Mouse (Mus musculus): Measurements from ENCODE around the gene Olfr374. TPM values are rescaled to one million over a fixed set of nuclear protein-coding genes. Genes with fewer than 3 reads are reported as not detected.

Olfr374 gene
- polyA plus RNA-seq, 1 experiment: 0.37 TPM

DNA sequence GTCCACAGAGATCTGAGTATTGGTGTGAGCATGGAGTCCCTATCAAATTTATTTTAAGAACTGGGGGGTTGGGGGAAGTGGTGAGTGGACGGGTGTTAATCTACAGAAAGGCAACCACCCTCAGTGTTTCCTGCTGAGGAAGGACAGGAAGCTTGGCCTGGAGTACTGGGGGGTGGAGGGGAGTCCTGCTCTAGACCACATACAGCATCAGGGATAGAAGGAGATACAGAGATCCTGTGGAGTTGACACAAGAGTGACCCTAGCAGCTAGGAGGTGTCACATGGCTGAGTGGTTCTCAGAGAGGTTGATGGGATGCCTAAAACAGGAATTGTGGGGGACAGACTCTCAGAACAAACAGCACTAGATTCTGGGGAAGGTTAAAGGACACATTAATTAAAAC lies 26.7 kb downstream of the Olfr374 start:
- TF ChIP-seq CTCF (IDR thresholded peaks at IDR 0.05; ENCODE audit: low read depth, low read length) (no peak), POLR2A (IDR thresholded peaks at IDR 0.05; ENCODE audit: insufficient read depth, low read length) (no peak)
- Histone ChIP-seq H3K27me3 (ENCODE audit: control insufficient read depth, insufficient read depth, low read length, poor library complexity, severe bottlenecking) (no peaks in the 10 kb centered on the region), H3K4me1 (ENCODE audit: control insufficient read depth, insufficient read depth, low read length) (peaks cover 2% of the 10 kb centered on the region), H3K9me3 (replicated peaks; ENCODE audit: control insufficient read depth, insufficient read depth, low read length, poor library complexity, severe bottlenecking) (no peaks in the 10 kb centered on the region), H3K27ac (ENCODE audit: insufficient read depth, low read length) (no peak overlapping the region), H3K4me3 (ENCODE audit: low read depth, low read length) (no peak overlapping the region), H3K9ac (ENCODE audit: low read depth, poor library complexity, severe bottlenecking) (no peak overlapping the region), H3K36me3 (ENCODE audit: control insufficient read depth, insufficient read depth, low read length, poor library complexity, severe bottlenecking) (no peaks in the 10 kb centered on the region)

DNA sequence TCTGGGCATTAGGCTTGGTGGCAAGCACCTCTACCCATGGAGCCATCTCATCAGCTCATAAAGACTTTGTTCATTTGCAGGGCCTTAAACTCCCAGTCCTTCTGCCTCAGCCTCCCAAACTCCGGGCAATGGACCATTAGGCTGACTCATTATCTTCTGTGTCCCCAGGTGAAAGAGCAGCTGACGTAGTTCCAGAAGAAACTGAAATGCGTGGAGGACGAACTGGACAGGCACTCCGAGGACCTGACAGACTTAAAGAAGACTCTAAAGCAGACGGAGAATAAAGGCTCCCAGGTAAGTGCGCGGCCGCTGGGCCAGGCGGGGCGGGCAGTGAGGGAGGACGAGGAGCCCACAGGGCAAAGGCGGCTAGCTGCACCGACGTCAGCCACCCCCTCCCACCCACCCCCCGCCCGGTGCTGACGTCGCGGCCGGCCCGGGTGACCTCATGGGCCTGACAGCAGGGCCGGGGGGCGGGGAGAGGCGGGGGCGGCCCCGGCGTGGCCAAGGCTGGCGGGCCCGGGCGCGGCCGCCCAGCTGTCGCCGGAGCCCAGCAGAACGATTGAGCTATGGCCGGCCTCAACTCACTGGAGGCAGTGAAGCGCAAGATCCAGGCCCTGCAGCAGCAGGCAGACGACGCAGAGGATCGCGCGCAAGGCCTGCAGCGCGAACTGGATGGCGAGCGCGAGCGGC lies 28.1 kb downstream of the Olfr374 start, which contains the start of gene Tpm4:
Tpm4 (plus strand) TSS at position 220 of the 690 bp plus-strand sequence.
- 0 out of 2 replicates have a peak, but pooled peaks cover 10% of the 10 kb centered on the region for H3K36me3 ChIP-seq (ENCODE audit: control insufficient read depth, insufficient read depth, low read length, poor library complexity, severe bottlenecking)
- TF ChIP-seq POLR2A (IDR thresholded peaks at IDR 0.05; ENCODE audit: insufficient read depth, low read length) (peak; percentile 22), EP300 (IDR thresholded peaks at IDR 0.05; ENCODE audit: insufficient read depth, low read depth, low read length) (no peak)
- H3K27me3 ChIP-seq (ENCODE audit: control insufficient read depth, insufficient read depth, low read length, poor library complexity, severe bottlenecking): no peaks in the 10 kb centered on the region
- peak within 1 kb of the TSS; percentile 94 for H3K4me3 ChIP-seq (ENCODE audit: low read depth, low read length)
- peak within 1 kb of the TSS; percentile 90 for H3K9ac ChIP-seq (ENCODE audit: low read depth, poor library complexity, severe bottlenecking)
- peaks cover 2% of the 10 kb centered on the region for H3K4me1 ChIP-seq (ENCODE audit: control insufficient read depth, insufficient read depth, low read length)
- H3K9me3 ChIP-seq (replicated peaks; ENCODE audit: control insufficient read depth, insufficient read depth, low read length, poor library complexity, severe bottlenecking): no peaks in the 10 kb centered on the region
- no peak within 1 kb of the TSS for H3K27ac ChIP-seq (ENCODE audit: insufficient read depth, low read length)

DNA sequence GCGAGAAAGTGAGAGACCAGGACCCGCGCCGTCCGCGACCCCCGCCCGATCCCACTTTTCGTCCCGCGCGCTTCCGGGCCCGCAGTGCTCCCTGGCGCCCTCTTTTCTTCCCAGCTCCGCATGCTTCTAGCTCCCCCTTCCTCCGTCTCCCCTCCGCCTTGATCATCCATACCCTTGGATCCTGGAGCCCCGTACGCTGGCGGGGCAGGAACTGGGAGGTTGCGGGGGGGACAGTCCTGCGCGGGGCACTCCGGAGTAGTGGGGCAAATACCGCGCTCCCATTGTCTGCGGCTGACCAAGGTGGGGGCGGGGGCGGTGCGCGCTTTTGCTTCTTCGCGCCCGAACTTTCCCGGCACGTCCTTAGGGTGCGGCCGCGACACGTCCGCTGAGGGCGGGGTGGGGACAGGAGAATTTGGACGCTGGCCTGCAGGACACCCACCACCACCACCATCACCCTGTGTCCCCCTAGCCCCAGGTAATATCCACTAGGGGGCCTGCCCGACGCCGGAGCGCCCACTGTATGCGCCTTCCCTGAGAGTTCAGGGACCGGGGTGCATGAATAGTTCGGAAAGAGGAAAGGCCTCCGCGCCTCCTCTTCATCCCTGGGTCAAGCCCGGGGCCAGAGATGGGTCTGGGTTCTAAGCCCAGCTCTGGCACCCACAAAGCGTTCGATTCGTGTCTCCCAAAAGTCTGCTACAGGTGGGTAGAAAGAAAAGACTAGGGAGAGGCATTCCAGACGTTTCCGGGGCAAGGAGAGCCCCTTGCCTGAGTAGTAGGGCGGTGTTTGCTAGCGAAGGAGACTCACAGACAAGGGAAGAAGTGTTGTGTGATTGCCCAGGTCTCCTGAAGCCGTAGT lies 28.8 kb downstream of the Olfr374 start:
- H3K4me1 ChIP-seq (ENCODE audit: control insufficient read depth, insufficient read depth, low read length): peaks cover 2% of the 10 kb centered on the region
- H3K9me3 ChIP-seq (replicated peaks; ENCODE audit: control insufficient read depth, insufficient read depth, low read length, poor library complexity, severe bottlenecking): no peaks in the 10 kb centered on the region
- H3K27me3 ChIP-seq (ENCODE audit: control insufficient read depth, insufficient read depth, low read length, poor library complexity, severe bottlenecking): no peaks in the 10 kb centered on the region
- H3K27ac ChIP-seq (ENCODE audit: insufficient read depth, low read length): peak overlapping the region; percentile 70
- H3K4me3 ChIP-seq (ENCODE audit: low read depth, low read length): peak overlapping the region; percentile 94
- H3K9ac ChIP-seq (ENCODE audit: low read depth, poor library complexity, severe bottlenecking): peak overlapping the region; percentile 90
- H3K36me3 ChIP-seq (ENCODE audit: control insufficient read depth, insufficient read depth, low read length, poor library complexity, severe bottlenecking): peaks cover 11% of the 10 kb centered on the region; the same call in 1 of the 2 replicates
- TF ChIP-seq POLR2A (IDR thresholded peaks at IDR 0.05; ENCODE audit: insufficient read depth, low read length): no peak
- no peak for TF ChIP-seq CTCF (IDR thresholded peaks at IDR 0.05; ENCODE audit: low read depth, low read length)
- TF ChIP-seq EP300 (IDR thresholded peaks at IDR 0.05; ENCODE audit: insufficient read depth, low read depth, low read length): no peak

DNA sequence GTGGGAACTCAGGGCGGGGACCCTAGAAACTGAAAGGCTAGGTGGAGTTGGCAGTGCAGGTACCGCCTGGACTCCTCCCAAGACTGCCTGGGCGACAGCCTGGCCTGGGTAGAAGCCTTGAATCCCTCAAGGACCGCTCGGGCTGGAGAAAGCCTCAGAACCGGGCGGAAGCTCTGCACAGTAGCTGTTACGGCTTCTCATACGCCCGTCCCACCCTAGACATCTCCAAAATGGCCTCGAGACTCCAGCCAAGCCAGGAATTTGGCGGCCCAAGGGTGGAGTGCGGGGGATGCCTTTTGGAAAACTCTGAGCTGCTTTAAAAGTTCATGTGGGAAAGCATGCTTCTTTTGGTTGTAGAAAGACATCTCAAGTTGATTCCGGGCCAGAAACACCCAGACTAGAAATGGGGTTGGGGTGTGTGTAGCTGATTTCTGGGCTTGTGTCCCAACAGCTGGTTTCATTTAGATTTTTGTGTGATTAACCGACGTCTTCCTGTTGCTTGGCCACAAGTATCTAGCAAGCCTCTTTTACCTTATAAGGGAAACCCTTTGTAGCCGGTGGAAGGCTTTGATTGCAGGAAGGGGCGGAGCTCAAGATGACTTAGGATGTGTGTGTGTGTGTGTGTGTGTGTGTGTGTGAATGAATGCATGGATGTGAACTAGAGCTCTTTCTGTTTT lies 29.6 kb downstream of the Olfr374 start:
- peaks cover 15% of the 10 kb centered on the region for H3K36me3 ChIP-seq (ENCODE audit: control insufficient read depth, insufficient read depth, low read length, poor library complexity, severe bottlenecking)
- no peaks in the 10 kb centered on the region for H3K9me3 ChIP-seq (replicated peaks; ENCODE audit: control insufficient read depth, insufficient read depth, low read length, poor library complexity, severe bottlenecking)
- peak overlapping the region; percentile 94 for H3K4me3 ChIP-seq (ENCODE audit: low read depth, low read length)
- TF ChIP-seq EP300 (IDR thresholded peaks at IDR 0.05; ENCODE audit: insufficient read depth, low read depth, low read length) (no peak), CTCF (IDR thresholded peaks at IDR 0.05; ENCODE audit: low read depth, low read length) (no peak), POLR2A (IDR thresholded peaks at IDR 0.05; ENCODE audit: insufficient read depth, low read length) (no peak)
- peak overlapping the region; percentile 70 for H3K27ac ChIP-seq (ENCODE audit: insufficient read depth, low read length)
- no peaks in the 10 kb centered on the region for H3K27me3 ChIP-seq (ENCODE audit: control insufficient read depth, insufficient read depth, low read length, poor library complexity, severe bottlenecking)
- H3K4me1 ChIP-seq (ENCODE audit: control insufficient read depth, insufficient read depth, low read length): peaks cover 2% of the 10 kb centered on the region
- peak overlapping the region; percentile 90 for H3K9ac ChIP-seq (ENCODE audit: low read depth, poor library complexity, severe bottlenecking)

DNA sequence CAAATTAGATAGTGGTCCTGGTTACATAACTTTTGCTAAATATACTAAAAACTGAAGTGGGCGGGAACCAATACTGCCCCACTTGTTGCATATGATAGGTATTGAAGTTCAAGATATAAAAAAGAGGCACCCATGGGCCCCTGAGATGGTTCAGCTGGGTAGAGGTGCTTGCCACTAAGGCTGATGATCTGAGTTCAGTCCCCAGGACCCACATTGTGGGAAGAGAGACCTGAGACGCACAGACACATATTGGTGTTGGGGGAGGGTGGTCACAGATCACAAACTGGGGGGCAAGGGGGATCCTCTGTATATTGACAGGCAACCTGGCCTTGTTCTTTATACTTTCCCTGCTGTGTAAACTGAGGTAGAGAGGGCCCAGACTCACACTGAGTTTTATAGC lies 30.6 kb downstream of the Olfr374 start:
- peaks cover 18% of the 10 kb centered on the region for H3K36me3 ChIP-seq (ENCODE audit: control insufficient read depth, insufficient read depth, low read length, poor library complexity, severe bottlenecking)
- no peak overlapping the region for H3K4me3 ChIP-seq (ENCODE audit: low read depth, low read length)

More for the DNA sequence above, 30.6 kb downstream of the Olfr374 start:
- Histone ChIP-seq H3K9ac (ENCODE audit: low read depth, poor library complexity, severe bottlenecking) (no peak overlapping the region), H3K9me3 (replicated peaks; ENCODE audit: control insufficient read depth, insufficient read depth, low read length, poor library complexity, severe bottlenecking) (no peaks in the 10 kb centered on the region), H3K27ac (ENCODE audit: insufficient read depth, low read length) (no peak overlapping the region), H3K27me3 (ENCODE audit: control insufficient read depth, insufficient read depth, low read length, poor library complexity, severe bottlenecking) (no peaks in the 10 kb centered on the region), H3K4me1 (ENCODE audit: control insufficient read depth, insufficient read depth, low read length) (peaks cover 2% of the 10 kb centered on the region)
- TF ChIP-seq EP300 (IDR thresholded peaks at IDR 0.05; ENCODE audit: insufficient read depth, low read depth, low read length) (no peak), CTCF (IDR thresholded peaks at IDR 0.05; ENCODE audit: low read depth, low read length) (no peak), POLR2A (IDR thresholded peaks at IDR 0.05; ENCODE audit: insufficient read depth, low read length) (no peak)

Data from ES-Bruce4 (cell line).